Mouse (Mus musculus) kidney, embryonic 14.5 days (tissue): ENCODE results near the gene Gm11549. TPM values are rescaled to one million over a fixed set of nuclear protein-coding genes. Genes with fewer than 3 reads are reported as not detected.

ENCODE experiments used
- ATAC-seq: fragments of 200-750 bp; cut with Nextera tagmentation; 2 replicates; pipeline ENCODE4 v1.8.0; 2017; ENCODE audit warnings: moderate number of reproducible peaks, mild to moderate bottlenecking, moderate TSS enrichment, moderate library complexity; ENCODE audit not compliant: low FRiP score, low TSS enrichment
- H3K27ac ChIP-seq: fragments of 300-500 bp; sonication (generic); 2 replicates; pipeline ENCODE4 v1.5.1; 2014; ENCODE audit warnings: low read depth, mild to moderate bottlenecking, low read length, moderate library complexity, mixed read lengths
- H3K27me3 ChIP-seq: fragments of 300-500 bp; sonication (generic); 2 replicates; pipeline ENCODE4 v1.6.1; 2014; ENCODE audit warnings: mild to moderate bottlenecking, low read length; ENCODE audit not compliant: control insufficient read depth, insufficient read depth
- H3K36me3 ChIP-seq: fragments of 300-500 bp; sonication (generic); 2 replicates; pipeline ENCODE4 v1.6.1; 2014; ENCODE audit warnings: low read length, mixed read lengths; ENCODE audit not compliant: control insufficient read depth, insufficient read depth
- H3K4me1 ChIP-seq: fragments of 300-500 bp; sonication (generic); 2 replicates; pipeline ENCODE4 v1.6.1; 2014; ENCODE audit warnings: low read length, mixed read lengths; ENCODE audit not compliant: control insufficient read depth, insufficient read depth
- H3K4me2 ChIP-seq: fragments of 300-500 bp; sonication (generic); replicated peaks from 2 replicates; pipeline ENCODE4 v1.6.1; 2014; ENCODE audit warnings: low read depth, mild to moderate bottlenecking, low read length
- H3K4me3 ChIP-seq: fragments of 300-500 bp; sonication (generic); 2 replicates; pipeline ENCODE4 v1.5.1; 2014; ENCODE audit warnings: mild to moderate bottlenecking, low read length
- H3K9ac ChIP-seq: fragments of 300-500 bp; sonication (generic); 2 replicates; pipeline ENCODE4 v1.6.1; 2014; ENCODE audit warnings: low read depth, mild to moderate bottlenecking, low read length, moderate library complexity
- H3K9me3 ChIP-seq: fragments of 300-500 bp; sonication (generic); 2 replicates; pipeline ENCODE4 v1.6.1; 2016; ENCODE audit warnings: low read length; ENCODE audit not compliant: control insufficient read depth
- WGBS: fragments of 180-500 bp; shearing (Covaris S2); extraction: QIAGEN DNeasy Blood & Tissue Kit; methylation state at CpG from one replicate; pipeline ENCODE4 v1.1.7; 2014; 5-methylcytosine and 5-hydroxymethylcytosine counted together
- microRNA-seq: library from miRNA; unstranded; fragments of <30 nt; microRNA quantifications from one replicate; pipeline ENCODE4, GENCODE M21; 2016
- polyA plus RNA-seq: library from polyadenylated mRNA; unstranded; fragments of >200 nt; fragmentation: Nextera tagmentation; extraction: Ambion mirVana; gene quantifications from 2 replicates; pipeline ENCODE4 v1.2.1, GENCODE M21; 2014

Gene Gm11549
- polyA plus RNA-seq, 1 experiment from 2014 or later: not detected

- no peaks in the 10 kb centered on the region for H3K27me3 ChIP-seq
- H3K36me3 ChIP-seq: no peaks in the 10 kb centered on the region
- H3K9me3 ChIP-seq: no peaks in the 10 kb centered on the region
- ATAC-seq: no peak
- no peak overlapping the region for H3K9ac ChIP-seq
- no peak overlapping the region for H3K27ac ChIP-seq
- 38% methylated on average over 2 of the region's 2 CpGs for WGBS
- H3K4me1 ChIP-seq: no peaks in the 10 kb centered on the region
- H3K4me3 ChIP-seq: no peak overlapping the region
- no peak overlapping the region for H3K4me2 ChIP-seq
Measured at GRCm38 (mm10) chr3:36468871-36469270, 52.7 kb downstream of the Gm11549 start.

- H3K27me3 ChIP-seq: no peaks in the 10 kb centered on the region
- no peak overlapping the region for H3K4me3 ChIP-seq
- 81% methylated on average over 7 of the region's 7 CpGs for WGBS
- ATAC-seq: no peak
- no peak overlapping the region for H3K4me2 ChIP-seq
- H3K36me3 ChIP-seq: peaks cover 4% of the 10 kb centered on the region; the same call in 1 of the 2 replicates
- no peak overlapping the region for H3K9ac ChIP-seq
- H3K4me1 ChIP-seq: no peaks in the 10 kb centered on the region
- no peaks in the 10 kb centered on the region for H3K9me3 ChIP-seq
- H3K27ac ChIP-seq: no peak overlapping the region
Measured at GRCm38 (mm10) chr3:36467632-36468031, 54.0 kb downstream of the Gm11549 start.

- no peaks in the 10 kb centered on the region for H3K27me3 ChIP-seq
- H3K4me2 ChIP-seq: no peak overlapping the region
- H3K4me3 ChIP-seq: no peak overlapping the region
- no peaks in the 10 kb centered on the region for H3K4me1 ChIP-seq
- no peaks in the 10 kb centered on the region for H3K9me3 ChIP-seq
- no peak for ATAC-seq
- peaks cover 17% of the 10 kb centered on the region; the same call in 1 of the 2 replicates for H3K36me3 ChIP-seq
- WGBS: 55% methylated on average over 7 of the region's 7 CpGs
- no peak overlapping the region for H3K27ac ChIP-seq
- no peak overlapping the region for H3K9ac ChIP-seq
Measured at GRCm38 (mm10) chr3:36465538-36465937, 56.1 kb downstream of the Gm11549 start.

Small RNA genes lying within 50 kb of the gene (microRNA-seq; reads per million reads assigned to microRNA genes)
- not detected for gene Mir7009

Other genes with a start within 250 kb of the Gm11549 start
- 224 and 244 TPM in 2 replicates for gene Anxa5, start 45.9 kb downstream of the Gm11549 start, polyA plus RNA-seq
- 1.8 and 2.1 TPM in 2 replicates for gene 1810062G17Rik, start 45.9 kb downstream of the Gm11549 start, polyA plus RNA-seq
- 69.1 and 77.0 TPM in 2 replicates for gene Exosc9, start 30.8 kb upstream of the Gm11549 start, polyA plus RNA-seq
- 201 and 230 TPM in 2 replicates for gene Ccna2, start 50.3 kb upstream of the Gm11549 start, polyA plus RNA-seq
- 9.9 and 15.6 TPM in 2 replicates for gene Bbs7, start 91.7 kb upstream of the Gm11549 start, polyA plus RNA-seq
- gene Trpc3, start 168.4 kb upstream of the Gm11549 start, polyA plus RNA-seq: 9.2 and 10.1 TPM in 2 replicates